Mouse (Mus musculus): Measurements from ENCODE around the gene Pdss2.

DNA sequence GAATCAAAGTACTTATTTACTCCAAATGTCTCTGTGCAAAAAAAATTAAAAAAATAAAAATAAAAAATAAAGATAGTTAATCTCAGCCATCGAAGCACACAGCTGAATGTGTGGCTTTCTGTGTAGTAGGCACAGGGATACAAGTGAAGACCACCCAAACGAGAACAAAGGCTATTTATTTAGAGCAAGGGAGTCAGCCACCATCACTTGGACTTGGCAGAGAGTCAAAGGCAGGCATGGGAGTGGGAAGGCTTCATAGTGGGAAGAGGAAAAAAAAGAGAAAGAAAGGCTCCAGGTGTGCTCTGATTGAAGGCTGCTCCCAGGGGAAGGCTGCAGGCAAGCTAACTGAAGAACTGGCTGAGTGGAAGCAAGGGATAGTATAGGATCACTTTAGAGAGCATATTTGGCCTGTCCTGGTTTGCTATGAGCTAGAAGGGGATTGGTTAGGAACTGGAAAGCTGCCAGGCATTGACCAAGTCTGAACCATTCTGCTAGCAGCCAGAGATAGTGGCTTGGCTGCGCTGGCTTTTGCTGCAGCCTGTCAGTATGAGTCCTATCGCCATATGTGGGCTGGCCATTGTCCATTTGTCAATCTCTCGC, 40.9 kb upstream of the Pdss2 start:
- TF ChIP-seq CTCF (IDR thresholded peaks at IDR 0.05; ENCODE audit: low read depth) (no peak), EP300 (IDR thresholded peaks at IDR 0.05; ENCODE audit: low read depth) (no peak)

All from liver, embryonic 14.5 days (tissue).